Mouse (Mus musculus) midbrain, postnatal 0 days (tissue): ENCODE measurements at regions not wholly inside any gene's neighbourhood (a gene's known extent, or its start where the extent isn't known, plus 50 kb on each side); places are given as distances from the start of the nearest gene placed in this dataset.

Source experiments
- ATAC-seq: fragments of 200-750 bp; cut with Nextera tagmentation; 2 replicates; pipeline ENCODE4 v1.8.0; 2017; ENCODE audit warnings: moderate number of reproducible peaks, mild to moderate bottlenecking, moderate TSS enrichment, moderate library complexity; ENCODE audit not compliant: low FRiP score
- DNase-seq: peaks from one replicate; pipeline ENCODE4 v3.0.0-alpha.2; 2015; ENCODE audit warnings: low spot score
- H3K27ac ChIP-seq: fragments of 300-500 bp; sonication (generic); 2 replicates; pipeline ENCODE4 v1.5.1; 2014; ENCODE audit warnings: low read depth, mild to moderate bottlenecking, low read length, mixed read lengths
- H3K27me3 ChIP-seq: fragments of 300-500 bp; sonication (generic); 2 replicates; pipeline ENCODE4 v1.6.1; 2014; ENCODE audit warnings: low read length, control low read depth, mixed read lengths; ENCODE audit not compliant: insufficient read depth
- H3K36me3 ChIP-seq: fragments of 300-500 bp; sonication (generic); 2 replicates; pipeline ENCODE4 v1.6.1; 2014; ENCODE audit warnings: low read length, control low read depth, mixed read lengths; ENCODE audit not compliant: insufficient read depth
- H3K4me1 ChIP-seq: fragments of 300-500 bp; sonication (generic); 2 replicates; pipeline ENCODE4 v1.6.1; 2014; ENCODE audit warnings: mild to moderate bottlenecking, control low read depth, antibody characterized with exemption, low read length, mixed read lengths; ENCODE audit not compliant: insufficient read depth
- H3K4me2 ChIP-seq: fragments of 300-500 bp; sonication (generic); 2 replicates; pipeline ENCODE4 v1.6.1; 2014; ENCODE audit warnings: low read depth, mild to moderate bottlenecking, low read length, mixed read lengths; ENCODE audit not compliant: poor library complexity, severe bottlenecking
- H3K4me3 ChIP-seq: fragments of 300-500 bp; sonication (generic); 2 replicates; pipeline ENCODE4 v1.5.1; 2014; ENCODE audit warnings: low read depth, mild to moderate bottlenecking, low read length, moderate library complexity
- H3K9ac ChIP-seq: fragments of 300-500 bp; sonication (generic); replicated peaks from 2 replicates; pipeline ENCODE4 v1.6.1; 2014; ENCODE audit warnings: mild to moderate bottlenecking, low read length, moderate library complexity, mixed read lengths; ENCODE audit not compliant: poor library complexity, severe bottlenecking
- H3K9me3 ChIP-seq: fragments of 300-500 bp; sonication (generic); 2 replicates; pipeline ENCODE4 v1.6.1; 2016; ENCODE audit warnings: low read length, control low read depth
- CTCF ChIP-seq: IDR thresholded peaks from 2 replicates; pipeline ENCODE4 v1.5.1; 2016; ENCODE audit warnings: antibody characterized with exemption, mild to moderate bottlenecking
- WGBS: fragments of 180-500 bp; shearing (Covaris S2); extraction: QIAGEN DNeasy Blood & Tissue Kit; methylation state at CpG from one replicate; pipeline ENCODE4 v1.1.7; 2014; 5-methylcytosine and 5-hydroxymethylcytosine counted together

- no peak for TF ChIP-seq CTCF
- no peak for DNase-seq
- no peaks in the 10 kb centered on the region for H3K27me3 ChIP-seq
- no peak overlapping the region for H3K4me2 ChIP-seq
- no peak overlapping the region for H3K27ac ChIP-seq
- H3K4me1 ChIP-seq = no peaks in the 10 kb centered on the region
- 68% methylated on average over 6 of the region's 6 CpGs for WGBS
- no peak overlapping the region for H3K9ac ChIP-seq
- 0 out of 2 replicates have a peak, but pooled peaks have one; percentile 44 for ATAC-seq
- H3K36me3 ChIP-seq = no peaks in the 10 kb centered on the region
- no peaks in the 10 kb centered on the region for H3K9me3 ChIP-seq
- no peak overlapping the region for H3K4me3 ChIP-seq
Observed at GRCm38 (mm10) chr15:65733326-65733725, 718.6 kb upstream of the Gm21961 start.

- ATAC-seq (no peak), DNase-seq (no peak)
- WGBS = 95% methylated on average over 2 of the region's 2 CpGs
- Histone ChIP-seq H3K4me2 (no peak overlapping the region), H3K27me3 (no peaks in the 10 kb centered on the region), H3K36me3 (no peaks in the 10 kb centered on the region), H3K4me1 (no peaks in the 10 kb centered on the region), H3K9me3 (no peaks in the 10 kb centered on the region), H3K27ac (no peak overlapping the region), H3K4me3 (no peak overlapping the region), H3K9ac (no peak overlapping the region)
- TF ChIP-seq CTCF = no peak
Observed at GRCm38 (mm10) chr15:65731308-65731707, 716.6 kb upstream of the Gm21961 start.

- no peak overlapping the region for H3K9ac ChIP-seq
- H3K27ac ChIP-seq = no peak overlapping the region
- TF ChIP-seq CTCF = no peak
- no peaks in the 10 kb centered on the region for H3K27me3 ChIP-seq
- 86% methylated on average over 1 of the region's 1 CpGs for WGBS
- no peak overlapping the region for H3K4me2 ChIP-seq
- H3K4me3 ChIP-seq = no peak overlapping the region
- ATAC-seq (no peak), DNase-seq (no peak)
- no peaks in the 10 kb centered on the region for H3K9me3 ChIP-seq
- no peaks in the 10 kb centered on the region for H3K4me1 ChIP-seq
- H3K36me3 ChIP-seq = no peaks in the 10 kb centered on the region
Observed at GRCm38 (mm10) chr15:65727061-65727460, 712.4 kb upstream of the Gm21961 start.

GRCm38 (mm10) chr15:65726271-65726670 lies 711.6 kb upstream of the Gm21961 start:
- no peak overlapping the region for H3K4me3 ChIP-seq
- H3K27me3 ChIP-seq = no peaks in the 10 kb centered on the region
- H3K9ac ChIP-seq = no peak overlapping the region
- no peaks in the 10 kb centered on the region for H3K36me3 ChIP-seq
- ATAC-seq = no peak
- no peak for DNase-seq
- WGBS = 86% methylated on average over 2 of the region's 2 CpGs
- H3K27ac ChIP-seq = no peak overlapping the region
- no peaks in the 10 kb centered on the region for H3K4me1 ChIP-seq
- no peak overlapping the region for H3K4me2 ChIP-seq
- no peaks in the 10 kb centered on the region for H3K9me3 ChIP-seq
- no peak for TF ChIP-seq CTCF

GRCm38 (mm10) chr15:65703559-65703958 lies 688.9 kb upstream of the Gm21961 start:
- Histone ChIP-seq H3K4me2 (no peak overlapping the region), H3K4me3 (no peak overlapping the region), H3K27me3 (no peaks in the 10 kb centered on the region), H3K4me1 (no peaks in the 10 kb centered on the region), H3K27ac (no peak overlapping the region), H3K9me3 (no peaks in the 10 kb centered on the region), H3K9ac (no peak overlapping the region), H3K36me3 (no peaks in the 10 kb centered on the region)
- 34% methylated on average over 3 of the region's 3 CpGs for WGBS
- TF ChIP-seq CTCF = peak; percentile 99
- DNase-seq = peak; percentile 81
- peak; percentile 87 for ATAC-seq

GRCm38 (mm10) chr15:65701510-65701909 lies 686.8 kb upstream of the Gm21961 start:
- Histone ChIP-seq H3K4me3 (no peak overlapping the region), H3K27me3 (no peaks in the 10 kb centered on the region), H3K9me3 (no peaks in the 10 kb centered on the region), H3K4me2 (no peak overlapping the region), H3K9ac (no peak overlapping the region), H3K27ac (no peak overlapping the region), H3K4me1 (no peaks in the 10 kb centered on the region), H3K36me3 (no peaks in the 10 kb centered on the region)
- 4% methylated on average over 1 of the region's 1 CpGs for WGBS
- ATAC-seq (0 out of 2 replicates have a peak, but pooled peaks have one; percentile 42), DNase-seq (peak; percentile 77)
- TF ChIP-seq CTCF = peak; percentile 88
